Mouse (Mus musculus) cerebellum, adult 2 months (tissue): ENCODE results near the gene Ago4.

Experiments used
- CTCF ChIP-seq: fragments of 200-500 bp; IDR thresholded peaks from 2 replicates; pipeline ENCODE4 v1.5.1; 2011; ENCODE audit warnings: low read depth, mild to moderate bottlenecking, control low read depth, low read length, moderate library complexity, borderline replicate concordance; ENCODE audit not compliant: insufficient read depth
- POLR2A ChIP-seq: fragments of 200-500 bp; IDR thresholded peaks from 2 replicates; pipeline ENCODE4 v1.6.1; 2011; ENCODE audit warnings: low read length, control low read depth, borderline replicate concordance; ENCODE audit not compliant: insufficient read depth

- TF ChIP-seq CTCF, result no peak
- TF ChIP-seq POLR2A, result no peak
Measured at GRCm38 (mm10) chr4:126576281-126576680, 43.0 kb upstream of the Ago4 start.
